Mouse (Mus musculus) thymus, postnatal 0 days (tissue): ENCODE results near the gene Celsr2. TPM values are rescaled to one million over a fixed set of nuclear protein-coding genes. Genes with fewer than 3 reads are reported as not detected.

Experiments used
- DNase-seq: peaks from one replicate; pipeline ENCODE4 v3.0.0-alpha.2; 2015; ENCODE audit warnings: low spot score
- polyA plus RNA-seq: library from polyadenylated mRNA; unstranded; fragments of >200 nt; fragmentation: Nextera tagmentation; extraction: Ambion mirVana; gene quantifications from 2 replicates; pipeline ENCODE4 v1.2.1, GENCODE M21; 2015

Gene Celsr2
- polyA plus RNA-seq, 1 experiment from 2014 or later: 3.4 TPM

DNA sequence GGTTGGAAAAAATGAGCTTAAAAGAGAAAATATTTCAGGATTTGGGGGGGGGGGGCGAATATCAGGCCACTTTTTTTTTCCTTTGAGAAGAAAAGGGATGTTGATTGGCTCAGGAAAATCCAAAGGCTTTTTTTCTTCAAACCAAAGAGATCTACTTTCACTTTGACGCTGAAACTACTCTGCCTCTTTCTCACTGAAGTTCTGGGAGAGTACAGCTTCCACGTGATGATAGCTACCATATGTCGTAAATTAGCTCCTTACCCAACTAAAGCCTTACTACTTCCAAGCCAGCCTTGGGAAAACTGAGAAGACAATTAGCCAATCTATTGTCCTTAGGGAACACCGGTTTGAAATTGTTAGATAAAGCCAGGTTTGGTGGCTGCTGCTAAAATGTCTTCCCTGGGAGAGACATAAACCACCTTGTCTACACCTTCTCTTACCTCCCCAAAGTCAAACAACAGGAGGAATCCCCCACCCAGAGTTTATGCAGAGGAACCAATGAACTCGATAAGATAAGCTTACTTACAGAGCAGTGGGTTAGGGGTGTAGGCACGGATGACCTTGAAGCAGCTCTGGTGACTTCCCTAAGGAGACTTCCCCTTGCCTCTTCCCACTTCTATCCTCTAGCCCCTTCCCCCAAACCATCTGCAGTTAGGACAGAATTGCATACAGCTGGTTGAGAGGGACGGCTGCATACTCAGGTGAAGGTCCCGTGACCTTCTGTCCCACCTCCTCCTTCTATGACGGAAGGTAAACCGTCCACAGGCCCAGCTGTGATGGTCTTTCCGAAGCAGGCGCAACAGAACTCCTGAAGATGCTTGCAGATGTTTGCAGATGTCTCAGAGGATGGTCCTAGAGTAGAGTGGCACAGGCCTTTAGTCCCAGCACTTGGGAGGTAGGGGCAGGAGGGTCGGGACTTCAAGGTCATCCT is 33.1 kb downstream of the Celsr2 start:
- peak; percentile 38 for DNase-seq

DNA sequence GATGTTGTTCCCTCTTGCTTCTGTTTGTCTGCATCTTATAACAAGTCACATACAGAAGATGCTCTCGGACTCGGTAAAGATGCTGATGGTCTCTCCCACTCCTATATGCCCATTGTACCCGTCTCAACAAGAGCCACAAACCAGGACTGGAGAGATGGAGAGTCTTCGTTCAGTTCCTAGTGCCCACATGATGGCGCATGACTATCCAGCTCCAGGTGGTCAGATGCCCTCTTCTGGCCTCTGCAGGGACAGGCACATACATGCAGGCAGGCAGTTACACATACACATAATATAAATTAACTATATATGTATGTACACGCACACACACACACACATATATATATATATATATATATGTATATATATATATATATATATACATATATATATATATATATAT is 34.7 kb downstream of the Celsr2 start:
- peak; percentile 16 for DNase-seq

DNA sequence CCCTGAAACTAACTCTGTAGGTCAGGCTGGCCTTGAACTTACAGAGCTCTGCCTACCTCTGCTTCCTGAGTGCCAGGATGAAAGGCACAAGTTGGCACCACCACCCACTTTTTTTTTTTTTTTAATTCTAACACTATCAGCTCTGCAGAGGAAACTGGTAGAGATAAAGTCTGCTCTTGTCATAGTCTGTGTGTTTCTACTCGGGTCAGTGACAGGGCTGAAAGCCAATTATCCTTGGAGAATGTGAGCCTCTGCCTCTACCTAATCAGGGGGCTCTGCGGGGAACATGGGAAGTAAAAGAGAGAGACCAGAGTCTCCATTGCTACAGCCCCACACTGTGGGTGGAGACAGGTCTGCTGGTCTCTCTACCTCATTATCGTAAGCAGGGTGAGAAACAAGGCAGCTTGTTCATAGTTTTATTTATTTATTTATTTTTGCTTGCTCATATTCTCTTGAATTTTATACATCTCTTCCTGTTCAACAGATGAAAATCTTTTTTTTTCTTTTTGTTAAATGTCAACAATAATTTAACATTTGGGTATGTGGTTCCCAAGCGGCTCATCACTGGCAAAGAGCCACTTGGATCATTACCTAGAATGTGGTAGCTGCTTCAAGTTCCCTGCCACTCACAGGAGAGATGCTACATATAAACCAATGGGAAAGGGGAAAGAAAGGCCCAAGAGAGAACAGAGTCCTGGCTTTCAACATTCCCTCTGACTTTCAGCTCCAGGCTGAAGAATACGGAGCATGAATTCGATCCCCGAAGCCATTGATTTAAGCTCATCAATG is 36.3 kb downstream of the Celsr2 start:
- DNase-seq: no peak

DNA sequence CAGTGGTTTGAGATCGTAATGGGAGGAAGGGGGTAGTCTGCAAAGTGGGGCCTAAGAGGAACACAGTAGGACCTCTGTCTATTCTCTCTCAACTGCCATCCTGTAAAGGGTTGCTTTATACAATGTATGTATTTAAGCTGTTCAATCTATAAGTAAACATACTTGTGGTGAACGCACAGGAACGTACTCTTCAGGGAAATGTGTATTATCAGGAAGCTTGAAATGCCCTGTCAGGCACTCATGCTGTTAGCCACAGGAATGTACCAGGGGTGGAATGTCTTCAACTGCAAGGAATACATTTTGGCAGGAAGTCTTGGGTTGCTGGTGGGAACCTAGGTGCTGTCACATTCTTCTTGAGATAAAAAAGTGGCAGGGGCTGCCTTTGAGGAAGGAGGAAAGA is 42.7 kb downstream of the Celsr2 start:
- DNase-seq: no peak

DNA sequence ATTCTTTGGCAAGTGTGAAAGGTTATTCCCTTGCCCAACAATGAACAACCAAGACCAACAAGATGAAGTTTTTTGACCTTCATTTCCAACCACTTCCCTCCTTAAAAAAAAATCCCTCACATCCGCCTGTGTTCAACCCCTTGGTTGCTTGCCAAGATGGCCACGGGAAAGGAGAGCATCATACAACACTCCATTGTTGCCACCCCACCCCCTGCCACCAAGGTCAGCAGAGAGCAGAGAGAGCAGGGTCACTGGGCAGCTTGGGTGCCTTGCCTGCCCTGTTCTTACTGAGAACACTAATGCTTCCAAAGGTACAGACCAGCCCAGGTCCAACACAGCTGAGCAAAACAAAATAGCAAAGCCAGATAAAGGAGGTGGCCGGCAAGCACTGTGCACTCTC is 43.1 kb downstream of the Celsr2 start:
- no peak for DNase-seq

DNA sequence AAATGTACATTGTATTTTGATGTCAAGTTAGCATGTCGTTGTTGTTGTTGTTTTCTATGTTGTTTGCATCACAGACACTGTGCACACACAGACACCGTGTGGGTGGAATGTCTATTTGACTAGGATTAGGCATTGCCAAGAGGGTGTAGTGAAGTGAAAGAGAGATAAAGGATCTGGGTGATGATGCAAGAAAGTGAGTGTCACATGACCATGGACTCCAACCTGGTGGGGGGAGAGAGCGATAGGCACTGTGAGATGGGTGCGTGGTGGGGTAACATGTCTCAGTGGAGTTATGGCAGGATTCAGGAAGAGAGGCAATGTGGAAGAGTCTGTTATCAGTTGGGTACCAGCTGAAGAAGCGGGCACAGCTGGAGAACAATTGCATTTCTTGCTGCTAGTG is 46.6 kb downstream of the Celsr2 start:
- no peak for DNase-seq

DNA sequence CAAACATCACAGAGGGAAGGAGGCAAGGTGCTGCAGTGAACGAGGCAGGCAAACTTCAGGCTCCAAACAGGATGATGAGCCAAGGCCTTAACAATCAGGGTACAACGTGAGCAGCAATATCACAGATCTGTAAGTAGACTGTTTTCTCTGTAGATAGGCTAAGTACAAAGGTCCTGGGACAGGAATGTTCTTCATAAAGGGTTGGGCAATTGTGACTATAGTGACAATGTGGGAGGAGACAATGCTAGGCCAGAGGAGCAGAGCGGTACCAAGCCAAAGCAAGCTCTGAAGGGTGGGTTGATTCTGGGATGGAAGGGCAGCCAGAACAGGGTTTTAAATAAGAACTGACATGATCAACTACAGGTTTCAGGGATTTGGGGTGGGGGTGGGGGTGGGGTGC is 47.5 kb downstream of the Celsr2 start:
- DNase-seq: no peak

DNA sequence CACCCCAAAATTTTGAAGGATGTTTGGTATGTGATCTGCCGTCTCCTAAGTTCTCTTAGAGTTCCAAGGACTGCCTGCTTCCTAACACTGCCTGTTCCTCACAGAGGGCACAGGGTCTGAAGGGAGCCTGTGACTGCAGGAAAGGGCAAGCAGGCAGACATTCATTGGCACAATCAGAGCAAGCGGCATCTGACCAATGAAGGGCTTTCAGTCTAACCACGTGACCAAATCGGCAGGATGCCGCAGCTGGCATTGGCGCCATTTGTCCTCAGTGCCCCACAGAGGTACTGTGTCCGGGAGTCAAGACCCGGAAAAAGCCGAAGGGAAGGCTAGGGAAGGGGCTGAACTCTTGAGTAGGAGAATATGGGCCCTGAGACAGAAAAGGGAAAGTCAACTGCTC is 48.2 kb downstream of the Celsr2 start:
- no peak for DNase-seq

DNA sequence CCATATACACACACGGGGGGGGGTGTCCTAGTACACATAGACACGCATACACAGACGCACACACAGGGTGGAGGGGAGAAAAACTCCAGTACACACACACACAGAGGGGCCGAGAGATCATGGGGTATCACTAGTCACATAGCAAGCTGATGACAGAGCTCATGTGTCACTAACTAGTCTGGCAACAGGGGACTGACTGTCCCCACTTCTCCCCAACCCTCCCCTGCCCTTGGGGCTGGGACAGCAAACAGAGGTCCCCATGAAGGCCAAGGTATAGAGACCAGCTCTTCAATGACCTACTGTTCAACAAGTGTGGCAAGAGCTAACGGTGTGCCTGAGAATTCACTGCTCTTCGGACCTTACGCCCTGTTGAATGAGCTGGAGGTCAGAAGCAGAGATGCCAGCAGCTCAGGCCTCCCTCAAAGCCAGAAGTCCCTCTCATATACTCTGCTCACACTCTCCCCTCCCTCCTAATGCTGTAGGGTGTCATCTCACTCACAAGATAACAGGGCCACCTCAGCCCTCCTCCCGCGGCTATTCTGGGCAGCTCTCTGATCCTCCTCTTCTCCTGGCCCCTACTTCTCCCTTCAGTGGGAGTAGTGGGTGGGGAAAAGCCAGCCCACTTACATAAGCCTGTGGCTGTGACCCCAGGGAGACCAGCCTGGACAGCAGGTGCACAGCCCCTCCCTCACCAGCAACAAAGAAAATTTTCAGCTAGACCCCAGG is 50.9 kb downstream of the Celsr2 start, which contains the start of gene Mybphl:
TSS of gene Mybphl (plus strand) at position 642 of the 726 bp plus-strand sequence.
- DNase-seq: no peak

DNA sequence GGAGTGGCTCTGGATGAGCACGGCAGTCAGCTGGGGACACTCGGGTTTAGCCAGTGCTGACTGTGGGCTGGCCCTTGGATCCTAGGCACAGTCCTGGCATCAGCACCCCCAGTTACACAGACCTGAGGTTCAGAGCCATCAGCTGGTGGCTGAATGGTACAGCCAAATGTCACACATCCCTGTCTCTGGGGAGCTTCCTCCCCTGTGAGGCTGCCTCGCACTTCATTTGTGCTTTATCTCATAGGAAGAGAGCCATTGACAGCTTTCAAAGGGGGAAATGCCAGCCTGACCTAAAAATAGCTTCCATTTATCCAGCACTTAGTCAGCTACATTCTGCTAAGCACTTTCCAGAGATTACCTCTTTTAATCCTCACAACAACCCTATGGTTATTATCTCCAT is 51.7 kb downstream of the Celsr2 start:
- DNase-seq: no peak

DNA sequence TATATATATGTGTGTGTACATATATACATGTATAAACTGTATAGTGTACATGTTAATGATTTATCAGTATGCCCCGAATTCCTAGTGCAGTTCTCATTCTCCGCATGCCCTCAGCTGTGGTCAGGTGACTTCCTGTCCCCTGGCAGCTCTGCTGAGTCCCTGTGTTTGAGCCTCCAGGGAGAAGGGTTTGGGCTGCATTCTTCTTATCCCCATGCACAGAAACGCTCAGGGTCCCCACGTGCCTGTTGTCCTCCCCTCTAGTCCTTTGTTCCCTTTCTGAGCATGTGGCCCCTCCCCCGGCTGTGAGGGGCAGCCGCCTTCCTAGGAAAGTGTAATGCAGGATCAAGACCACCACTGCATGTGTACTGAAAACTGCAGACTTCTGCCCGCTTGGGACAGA is 54.5 kb downstream of the Celsr2 start:
- peak; percentile 16 for DNase-seq

DNA sequence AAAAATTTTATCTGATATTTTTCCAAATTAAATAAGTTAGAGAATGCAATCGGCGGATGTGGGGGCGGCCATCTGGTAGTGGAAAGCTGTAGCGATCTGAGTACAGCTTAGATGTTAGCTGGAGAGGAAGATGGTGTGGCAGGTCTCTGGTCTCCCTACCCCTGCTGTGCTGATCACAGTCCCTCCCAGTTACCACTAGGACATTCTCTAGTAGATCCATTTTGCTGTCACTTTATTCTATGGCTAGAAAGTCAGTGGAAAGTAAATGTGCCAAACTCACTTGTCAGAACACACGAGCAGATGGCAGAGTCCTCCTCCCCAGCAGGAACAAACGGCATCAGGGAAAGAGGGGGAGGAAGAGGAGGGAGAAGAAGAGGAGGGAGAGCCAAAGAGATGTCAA is 56.9 kb downstream of the Celsr2 start:
- no peak for DNase-seq

DNA sequence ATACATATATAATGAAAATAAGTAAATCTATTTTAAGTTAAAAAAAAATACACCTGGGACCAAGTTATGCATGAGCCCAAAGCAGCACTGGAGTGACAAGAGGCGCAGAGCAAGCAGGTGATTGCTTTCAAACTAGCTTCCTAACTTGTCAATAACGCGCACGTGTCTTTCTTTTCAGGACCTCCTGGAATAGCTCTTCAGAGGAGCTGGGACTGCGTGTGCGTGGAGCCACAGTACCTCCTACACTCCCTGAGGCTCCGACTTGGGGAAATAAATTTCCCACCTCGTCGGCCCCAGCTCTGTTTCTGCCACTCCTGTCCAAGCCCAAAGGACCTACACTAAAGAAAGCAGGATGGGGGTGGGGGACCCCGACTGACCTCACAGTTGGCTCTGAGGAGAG is 58.3 kb downstream of the Celsr2 start:
- DNase-seq: no peak

DNA sequence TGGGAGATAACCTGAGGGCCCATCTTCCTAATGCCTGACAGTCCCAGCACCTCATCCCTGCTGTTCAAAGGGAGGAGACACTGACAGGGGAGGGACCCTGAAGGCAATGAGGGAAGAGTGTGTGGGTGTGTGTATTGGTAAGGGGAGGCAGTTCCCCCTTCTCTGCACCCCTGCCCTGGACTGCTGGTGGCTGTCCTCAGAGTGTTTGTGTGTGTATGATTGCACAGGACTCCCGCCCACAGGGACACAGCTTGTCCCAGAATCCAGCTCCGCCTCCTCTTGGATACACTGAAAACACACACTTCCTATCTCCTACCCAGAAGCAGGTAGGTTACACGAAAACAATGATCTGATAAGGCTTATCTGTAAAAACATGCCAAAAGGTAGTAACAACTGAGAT is 60.1 kb downstream of the Celsr2 start:
- DNase-seq: no peak

DNA sequence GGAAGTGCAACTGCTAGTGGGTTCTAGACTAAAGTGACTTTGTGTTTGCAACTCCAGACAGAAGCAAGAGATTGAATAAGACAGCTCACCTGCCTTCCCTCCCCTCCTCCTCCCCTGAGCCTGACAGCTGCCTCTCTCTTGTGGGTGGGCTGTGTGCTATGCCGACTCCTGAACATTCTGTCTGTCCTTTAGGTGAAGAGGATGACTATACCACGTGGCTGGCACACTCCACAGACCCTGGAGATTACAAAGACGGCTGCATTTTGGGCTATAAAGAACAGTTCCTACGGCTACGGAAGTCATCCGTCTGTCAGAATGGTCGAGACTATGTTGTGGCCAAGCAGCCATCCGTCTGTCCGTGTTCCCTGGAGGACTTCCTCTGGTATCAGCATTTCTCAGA is 67.0 kb downstream of the Celsr2 start:
- no peak for DNase-seq

DNA sequence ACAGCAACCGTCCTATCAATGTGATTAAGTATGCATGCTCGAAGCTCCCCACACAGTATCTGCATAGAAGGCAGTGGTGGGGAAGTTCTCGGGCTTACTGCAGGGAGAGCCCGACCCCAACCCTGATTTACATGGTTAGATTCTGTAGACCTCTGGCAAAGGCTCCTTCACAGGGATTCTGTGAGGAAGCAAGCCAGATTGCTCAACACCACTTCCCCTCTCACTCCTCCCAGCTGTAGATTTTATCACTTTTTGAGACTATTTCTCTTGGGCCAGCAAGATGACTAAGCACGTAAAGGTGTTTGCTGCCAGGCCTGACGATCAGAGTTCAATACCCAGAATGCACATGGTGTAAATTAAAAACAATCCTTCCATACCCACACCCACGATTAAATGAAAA is 69.5 kb downstream of the Celsr2 start:
- no peak for DNase-seq

DNA sequence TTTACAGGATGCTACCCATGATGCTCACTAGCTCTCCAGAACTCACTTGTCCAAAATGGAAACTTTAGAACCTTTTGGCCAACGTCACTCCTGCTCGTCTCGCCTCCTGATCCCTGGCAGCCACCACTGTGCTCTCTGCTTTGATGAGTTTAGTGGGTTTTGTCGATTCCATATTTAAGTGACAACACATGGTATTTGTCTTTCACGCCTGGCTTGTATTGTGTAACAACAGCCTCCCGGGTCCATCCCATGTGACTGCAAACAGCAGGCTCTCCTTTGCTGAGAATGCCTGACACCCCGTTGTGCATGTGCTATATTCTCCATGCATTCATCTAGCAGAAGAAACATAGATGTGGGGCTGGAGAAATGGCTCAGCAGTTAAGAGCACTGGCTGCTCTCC is 73.2 kb downstream of the Celsr2 start:
- no peak for DNase-seq

DNA sequence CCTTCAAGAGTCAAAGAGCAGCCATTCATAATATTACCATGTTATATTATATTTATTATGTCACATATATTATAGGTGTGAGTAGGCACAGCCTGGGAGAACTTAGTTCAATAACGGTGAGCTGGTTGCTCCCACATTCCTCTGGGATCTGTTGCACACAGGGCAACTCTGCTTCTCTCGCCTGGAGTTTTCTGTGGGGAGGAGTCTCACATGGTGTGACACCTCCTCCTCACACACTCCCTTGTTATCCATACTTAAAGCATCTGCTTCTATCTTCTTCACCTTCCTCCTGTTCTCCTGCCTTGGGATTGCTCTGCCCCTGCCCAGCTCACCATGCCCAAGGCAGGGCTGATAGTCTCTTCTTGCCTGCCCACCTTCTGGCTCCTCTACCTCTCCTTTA is 74.3 kb downstream of the Celsr2 start:
- DNase-seq: no peak
